Mouse (Mus musculus) urinary bladder, postnatal 25 days (tissue): ENCODE data around the gene Lmod3.
"Not testable (repeated sequence)": the region's sequence is repeated elsewhere in the genome, so short reads cannot be mapped to it uniquely, and the experiment has no call there.

Experiments
- DNase-seq: peaks from one replicate; pipeline ENCODE4 v3.0.0; 2022; ENCODE audit warnings: low spot score

The Lmod3 gene

GRCm38 (mm10) chr6:97276366-97276765 lies 23.8 kb upstream of the Lmod3 start:
- DNase-seq, result no peak

DNA sequence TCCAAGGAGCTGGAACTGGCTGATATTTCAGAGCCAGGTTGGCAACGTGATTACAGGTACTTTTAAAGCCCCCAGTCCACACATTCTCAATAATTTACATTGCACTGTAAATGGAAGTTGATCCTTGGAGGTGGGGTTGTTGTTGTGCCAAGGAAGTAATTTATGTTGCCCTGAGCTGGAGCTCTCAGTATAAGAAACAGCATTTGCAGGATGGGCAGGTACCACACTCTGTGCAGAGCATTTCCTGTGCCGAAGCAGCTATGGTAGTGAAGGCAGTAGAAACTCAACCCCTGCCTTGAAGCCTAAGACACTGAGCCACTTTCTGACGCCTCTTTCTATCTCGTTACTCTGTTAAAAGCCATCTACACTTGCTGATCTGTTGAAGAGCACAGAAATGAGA lies 23.2 kb upstream of the Lmod3 start:
- no peak for DNase-seq

GRCm38 (mm10) chr6:97273777-97274176 lies 21.2 kb upstream of the Lmod3 start:
- DNase-seq, result no peak

GRCm38 (mm10) chr6:97273058-97273710 lies 20.6 kb upstream of the Lmod3 start:
- no peak for DNase-seq

GRCm38 (mm10) chr6:97272349-97272748 lies 19.8 kb upstream of the Lmod3 start:
- no peak for DNase-seq

DNA sequence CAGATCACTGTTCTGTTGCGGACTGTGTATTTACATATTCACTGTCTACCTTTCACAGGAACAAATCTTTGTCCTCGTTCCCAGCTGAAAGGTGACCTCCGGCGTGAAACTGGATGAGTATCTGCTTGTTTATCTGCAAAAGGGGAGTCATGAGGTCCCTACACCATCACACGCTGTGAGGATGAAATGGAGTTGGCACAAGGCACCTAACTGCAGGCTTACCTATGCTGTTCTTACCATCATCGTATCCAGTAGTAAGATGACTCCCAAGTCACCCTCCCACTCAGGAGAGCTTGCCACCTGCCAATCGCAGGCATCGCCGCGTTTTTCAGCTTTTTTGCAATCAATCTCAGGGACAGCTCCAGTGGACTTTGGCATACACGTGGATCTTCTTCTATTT lies 17.0 kb upstream of the Lmod3 start:
- no peak for DNase-seq

DNA sequence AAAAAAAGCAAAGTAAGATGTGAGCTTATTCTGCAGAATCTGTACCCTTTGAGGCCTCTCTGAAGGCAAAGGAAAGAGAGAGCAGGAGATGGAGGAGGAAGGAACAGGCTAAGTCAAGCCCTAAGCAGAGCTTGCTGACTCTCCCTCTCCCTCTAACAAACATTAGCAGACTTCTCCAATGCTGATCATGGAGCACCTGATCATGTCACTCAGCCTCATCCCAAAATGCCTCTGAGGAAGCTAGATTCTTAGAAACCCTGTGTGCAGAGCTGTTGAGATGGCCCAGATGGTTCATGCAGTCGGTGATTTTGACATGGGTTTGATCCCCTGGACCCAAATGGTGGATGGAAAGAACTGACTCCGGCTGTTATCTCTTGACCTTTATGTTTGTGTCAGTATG lies 14.6 kb upstream of the Lmod3 start:
- no peak for DNase-seq

DNA sequence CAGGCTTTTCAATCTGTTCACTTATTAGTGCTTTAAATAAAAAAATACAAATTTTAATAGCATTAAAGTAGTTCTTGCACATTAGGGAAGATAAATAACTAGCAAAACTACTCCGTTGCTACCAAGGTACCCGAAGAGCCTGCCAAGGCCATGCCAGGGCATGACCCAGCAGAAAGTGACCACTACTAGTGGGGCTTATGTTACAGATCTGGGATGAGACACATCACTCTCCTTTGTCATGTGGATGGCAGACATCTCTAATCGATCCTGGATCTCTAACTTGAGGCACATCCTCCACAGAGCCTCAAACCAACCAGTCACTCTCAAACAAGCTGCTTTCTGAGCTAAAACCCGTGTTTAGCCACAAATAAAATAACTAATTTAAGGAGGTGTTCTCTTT lies 14.1 kb upstream of the Lmod3 start:
- DNase-seq, result no peak

GRCm38 (mm10) chr6:97265705-97266104 lies 13.1 kb upstream of the Lmod3 start:
- DNase-seq, result no peak

GRCm38 (mm10) chr6:97265240-97265639 lies 12.7 kb upstream of the Lmod3 start:
- DNase-seq, result no peak

GRCm38 (mm10) chr6:97263750-97264149 lies 11.2 kb upstream of the Lmod3 start:
- not testable (repeated sequence) for DNase-seq

DNA sequence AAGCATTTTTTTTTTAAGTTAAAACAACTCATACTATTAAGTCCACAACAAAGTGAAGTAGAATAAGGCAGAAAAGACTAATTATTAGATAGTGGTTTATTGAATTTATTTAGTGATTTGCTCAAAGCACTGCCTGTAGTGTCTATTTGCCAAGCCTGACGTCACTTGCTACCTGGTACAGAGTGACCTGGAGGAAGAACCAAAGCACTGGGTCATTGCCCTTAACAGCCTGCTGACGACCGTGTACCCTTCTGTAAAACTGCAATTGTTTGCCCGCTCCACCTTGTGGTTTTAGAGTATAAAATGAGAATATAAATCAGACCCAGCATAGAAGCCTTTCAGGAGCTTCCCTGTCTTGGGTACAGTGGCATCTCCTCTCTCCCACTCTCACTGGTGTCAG lies 9.7 kb upstream of the Lmod3 start:
- DNase-seq, result no peak

DNA sequence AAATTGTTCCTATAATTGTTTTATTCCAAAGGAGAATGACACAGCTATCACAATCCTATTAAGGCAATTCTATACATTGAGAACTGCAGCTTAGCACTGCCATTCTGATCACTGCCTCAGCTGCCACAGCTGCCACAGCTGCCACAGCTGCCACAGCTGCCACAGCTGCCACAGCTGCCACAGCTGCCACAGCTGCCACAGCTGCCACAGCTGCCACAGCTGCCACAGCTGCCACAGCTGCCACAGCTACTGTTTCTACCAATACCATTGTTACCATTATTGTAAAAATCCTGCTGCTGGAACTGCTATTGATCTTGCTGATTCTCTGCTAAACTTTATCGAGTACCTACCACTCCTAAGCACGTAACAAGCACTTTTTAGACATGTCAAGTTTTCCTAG lies 7.4 kb upstream of the Lmod3 start:
- not testable (repeated sequence) for DNase-seq

GRCm38 (mm10) chr6:97258489-97258888 lies 5.9 kb upstream of the Lmod3 start:
- no peak for DNase-seq

DNA sequence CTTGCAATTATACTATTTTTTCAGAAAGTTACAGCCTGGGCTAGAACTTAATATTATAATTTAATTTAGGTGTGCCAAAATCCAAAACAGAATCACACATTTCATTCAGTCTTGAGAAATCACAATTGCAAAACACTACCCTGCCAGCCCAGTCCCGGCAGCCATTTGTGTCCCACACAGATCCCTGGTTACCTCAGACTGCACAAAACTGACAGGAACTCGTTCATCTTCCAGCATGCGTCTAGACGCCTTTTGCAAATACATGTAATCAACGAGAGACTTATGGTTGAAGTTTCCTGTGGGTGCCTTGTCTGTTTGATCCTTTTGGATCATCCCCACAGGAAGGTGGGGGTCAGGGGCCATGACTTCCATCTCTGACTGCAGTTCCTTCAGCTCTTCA lies 473 bp downstream of the Lmod3 start:
- DNase-seq, result no peak

DNA sequence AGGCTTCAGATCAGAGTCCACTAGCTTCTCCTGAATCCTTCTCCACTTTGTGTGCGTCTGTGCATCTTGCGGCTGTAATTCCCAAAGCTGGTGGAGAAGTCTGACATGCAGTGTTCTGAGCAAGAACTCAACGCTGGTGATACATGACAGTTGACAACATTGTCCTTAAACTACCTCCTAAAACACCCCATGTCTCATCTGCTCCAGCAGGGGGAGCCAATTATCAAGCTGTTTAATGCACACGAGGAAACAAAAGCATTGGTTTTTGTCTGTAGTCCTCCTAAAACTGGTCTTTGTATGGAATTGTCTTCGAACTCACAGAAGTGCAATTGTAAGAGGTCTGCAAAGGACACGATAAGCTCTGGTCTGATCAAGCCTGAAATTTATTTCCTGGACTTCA lies 1.6 kb downstream of the Lmod3 start:
- peak; percentile 38 for DNase-seq

- DNase-seq, result no peak
Measured at GRCm38 (mm10) chr6:97245200-97245599, 7.4 kb downstream of the Lmod3 start.

- no peak for DNase-seq
Measured at GRCm38 (mm10) chr6:97242522-97242921, 10.0 kb downstream of the Lmod3 start.

DNA sequence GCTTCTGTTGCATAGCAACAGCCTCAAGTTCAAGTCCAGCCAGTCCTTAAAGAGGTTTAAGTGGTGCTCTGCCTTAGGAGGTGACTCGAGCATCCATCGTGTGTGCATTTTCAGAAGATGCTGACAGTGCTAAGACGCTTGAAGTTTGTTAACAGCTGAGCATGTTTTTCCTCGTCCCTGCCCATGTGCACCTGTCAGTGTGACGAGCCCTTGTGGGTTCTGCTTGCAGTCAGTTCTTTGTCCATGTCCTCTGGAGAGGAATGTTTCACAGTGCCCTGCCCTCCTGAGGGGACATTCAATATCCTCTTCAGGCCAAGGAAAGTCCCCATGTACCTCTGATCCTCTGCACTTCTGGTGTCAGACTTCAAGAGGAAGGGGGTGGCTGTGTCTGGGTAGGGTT lies 12.5 kb downstream of the Lmod3 start:
- DNase-seq, result no peak

GRCm38 (mm10) chr6:97239360-97239759 lies 13.2 kb downstream of the Lmod3 start:
- no peak for DNase-seq

GRCm38 (mm10) chr6:97236088-97236487 lies 16.5 kb downstream of the Lmod3 start:
- DNase-seq, result no peak

GRCm38 (mm10) chr6:97234911-97235668 lies 17.5 kb downstream of the Lmod3 start:
- DNase-seq, result no peak

DNA sequence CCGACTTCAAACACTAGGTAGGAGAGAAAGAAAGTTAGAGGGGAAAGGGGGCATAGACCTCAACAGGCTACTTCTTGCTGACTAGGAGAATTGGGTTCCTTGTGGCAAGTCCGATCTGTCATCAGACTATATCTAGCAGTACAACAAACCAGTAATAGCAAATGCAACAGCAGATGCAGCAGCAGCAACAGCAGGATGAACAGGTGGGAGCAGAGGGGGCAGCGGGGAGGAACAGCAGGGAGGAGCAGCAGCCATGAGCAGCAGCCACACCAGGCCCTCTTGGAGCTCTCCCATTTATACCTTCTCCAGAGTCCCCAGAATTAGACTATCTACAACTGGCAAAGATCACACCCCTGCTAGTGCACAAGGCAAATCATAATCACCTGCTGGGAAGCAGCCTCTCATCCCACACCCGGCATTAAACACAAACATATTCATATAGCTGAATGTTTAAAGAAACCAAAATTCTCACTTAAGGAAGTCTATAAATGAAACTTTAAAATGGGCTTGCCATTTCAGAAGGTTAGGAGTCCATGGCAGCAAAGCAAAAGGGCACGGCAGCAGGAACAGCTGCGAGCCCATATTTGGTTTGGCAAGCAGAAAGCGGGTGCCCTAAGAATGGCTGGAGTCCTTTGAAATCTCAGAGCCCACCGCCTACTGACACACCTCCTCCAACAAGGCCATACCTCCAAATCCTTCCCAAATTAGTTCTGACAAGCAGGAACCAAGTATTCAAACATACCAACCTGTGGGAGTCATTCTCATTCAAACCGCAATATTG lies 25.3 kb downstream of the Lmod3 start:
- DNase-seq, result no peak
